Mouse (Mus musculus) colon, adult 2 months (tissue): ENCODE results near the gene Usp30. TPM values are rescaled to one million over a fixed set of nuclear protein-coding genes. Genes with fewer than 3 reads are reported as not detected.

Source experiments
- polyA plus RNA-seq: library from polyadenylated mRNA; depleted of rRNA; stranded (reverse); fragments of >200 nt; gene quantifications from 2 replicates; pipeline ENCODE4 v1.2.3, GENCODE M21; 2012; rRNA removed

The Usp30 gene
- 12.8 and 14.4 TPM in 2 replicates for polyA plus RNA-seq

DNA sequence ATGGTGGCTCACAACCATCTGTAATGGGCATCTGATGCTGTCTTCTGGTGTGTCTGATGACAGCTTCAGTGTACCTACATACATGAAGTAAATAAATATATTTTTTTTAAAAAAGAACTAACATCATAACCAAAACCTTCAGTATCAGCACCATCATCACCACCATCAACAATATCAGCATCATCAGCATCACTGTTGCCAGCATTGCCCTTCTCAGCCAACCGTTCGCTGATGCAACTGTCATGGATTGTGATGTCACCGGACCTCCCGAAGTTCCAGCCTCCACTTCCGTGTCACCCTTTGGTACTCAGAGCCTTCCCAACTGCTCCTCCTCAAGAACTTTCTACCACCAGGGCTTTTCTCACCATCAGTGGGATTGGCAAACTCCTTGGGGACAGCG is at the start of gene Usp30:
Gene Usp30, plus strand, starts transcription at position 301 of the 400 bp plus-strand sequence.

GRCm38 (mm10) chr5:114091057-114091807 is 26.0 kb downstream of the Usp30 start, which contains the start of gene Svop:
Gene Svop, minus strand, starts transcription at chr5:114091570.

GRCm38 (mm10) chr5:114127374-114128349 is 62.4 kb downstream of the Usp30 start, which contains the start of gene Alkbh2:
Gene Alkbh2, minus strand, starts transcription at chr5:114128218.

DNA sequence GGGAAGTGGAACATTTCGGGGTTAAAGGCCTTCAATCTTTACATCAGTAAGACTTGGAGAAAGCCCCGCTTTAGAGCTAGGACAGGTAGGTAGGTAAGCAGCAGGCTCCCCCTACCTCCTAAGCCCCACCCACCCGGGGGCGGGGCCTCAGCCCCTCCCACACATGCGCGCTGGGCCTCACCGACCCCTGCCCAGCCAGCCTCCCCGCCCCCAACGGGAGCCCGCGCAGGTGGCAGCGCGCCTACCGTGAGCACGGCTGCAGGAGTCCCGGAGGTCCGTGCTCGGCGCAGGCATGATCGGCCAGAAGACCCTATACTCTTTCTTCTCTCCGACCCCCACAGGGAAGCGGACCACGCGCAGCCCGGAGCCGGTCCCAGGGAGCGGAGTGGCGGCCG is 64.9 kb downstream of the Usp30 start, which contains the start of gene Ung:
Gene Ung, plus strand, starts transcription at position 176 of the 395 bp plus-strand sequence.

GRCm38 (mm10) chr5:114146028-114146888 is 81.0 kb downstream of the Usp30 start, which contains the start of gene Acacb:
Gene Acacb, plus strand, starts transcription at chr5:114146535.

Other genes with a start within 250 kb of the Usp30 start
- 27.4 and 30.8 TPM in 2 replicates for gene Selplg, start 232.8 kb upstream of the Usp30 start, polyA plus RNA-seq
- gene Coro1c, start 156.7 kb upstream of the Usp30 start, polyA plus RNA-seq, result 133 and 140 TPM in 2 replicates
- gene Ssh1, start 71.6 kb upstream of the Usp30 start, polyA plus RNA-seq, result 8.7 and 10.1 TPM in 2 replicates
- gene Dao, start 61.8 kb upstream of the Usp30 start, polyA plus RNA-seq, result not detected in 2 replicates
- 0.63 and 0.66 TPM in 2 replicates for gene Svop, start 26.1 kb downstream of the Usp30 start, polyA plus RNA-seq
- 10.9 and 11.6 TPM in 2 replicates for gene Alkbh2, start 62.8 kb downstream of the Usp30 start, polyA plus RNA-seq
- 12.5 and 12.7 TPM in 2 replicates for gene Ung, start 64.9 kb downstream of the Usp30 start, polyA plus RNA-seq
- 11.3 and 13.3 TPM in 2 replicates for gene Acacb, start 81.1 kb downstream of the Usp30 start, polyA plus RNA-seq
- not detected in 2 replicates for gene Foxn4, start 208.3 kb downstream of the Usp30 start, polyA plus RNA-seq
- 0.73 and 0.90 TPM in 2 replicates for gene Myo1h, start 223.7 kb downstream of the Usp30 start, polyA plus RNA-seq